Mouse (Mus musculus): ENCODE measurements around the gene Gimap4.

DNA sequence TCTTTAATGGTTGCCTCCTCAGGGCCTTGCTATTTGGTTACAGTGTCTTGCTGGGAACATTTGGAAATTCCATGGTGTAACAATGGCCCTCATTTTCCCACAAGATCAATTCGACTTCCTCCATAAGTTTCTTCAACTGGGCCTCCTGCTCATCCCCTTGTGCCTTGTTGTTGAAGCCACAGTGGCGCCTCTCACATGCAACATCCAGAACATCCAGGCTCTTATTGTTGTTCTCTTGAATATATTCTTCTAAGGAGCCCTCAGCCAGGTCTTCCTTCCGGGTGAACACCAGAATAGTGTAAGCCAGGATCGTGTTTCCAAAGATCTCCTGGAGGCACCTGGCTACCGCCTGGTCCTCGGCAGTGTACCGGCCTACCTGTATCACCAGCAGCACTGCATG is 17.8 kb downstream of the Gimap4 start:
- no peak for TF ChIP-seq POLR2A (IDR thresholded peaks at IDR 0.05; ENCODE audit: extremely low read depth, insufficient read depth, low read length)
- no peak for TF ChIP-seq CTCF (IDR thresholded peaks at IDR 0.05; ENCODE audit: low read depth, low read length)
